Mouse (Mus musculus) testis, adult 2 months (tissue): ENCODE data around the gene Ppme1. TPM values are rescaled to one million over a fixed set of nuclear protein-coding genes. Genes with fewer than 3 reads are reported as not detected.
A peak's percentile ranks its signal among the peaks of the same experiment; 100 is the strongest.

Source experiments
- H3K27ac ChIP-seq: fragments of 200-500 bp; 2 replicates; pipeline ENCODE4 v1.5.1; 2012; ENCODE audit warnings: low read depth, low read length; ENCODE audit not compliant: control insufficient read depth, insufficient read depth
- H3K27me3 ChIP-seq: fragments of 200-500 bp; 2 replicates; pipeline ENCODE4 v1.6.1; 2012; ENCODE audit warnings: mild to moderate bottlenecking, low read length, moderate library complexity; ENCODE audit not compliant: control insufficient read depth, insufficient read depth
- H3K36me3 ChIP-seq: fragments of 200-500 bp; 2 replicates; pipeline ENCODE4 v1.6.1; 2012; ENCODE audit warnings: mild to moderate bottlenecking, low read length; ENCODE audit not compliant: control insufficient read depth, insufficient read depth
- H3K4me1 ChIP-seq: fragments of 200-500 bp; 2 replicates; pipeline ENCODE4 v1.6.1; 2012; ENCODE audit warnings: low read length; ENCODE audit not compliant: control insufficient read depth, insufficient read depth
- H3K4me3 ChIP-seq: fragments of 200-500 bp; 2 replicates; pipeline ENCODE4 v1.5.1; 2012; ENCODE audit warnings: low read depth, mild to moderate bottlenecking, low read length, moderate library complexity, mixed read lengths; ENCODE audit not compliant: control insufficient read depth
- CTCF ChIP-seq: fragments of 200-500 bp; IDR thresholded peaks from 2 replicates; pipeline ENCODE4 v1.5.1; 2012; ENCODE audit warnings: low read depth, mild to moderate bottlenecking, inconsistent platforms, low read length, moderate library complexity; ENCODE audit not compliant: control insufficient read depth, insufficient read depth, insufficient replicate concordance
- POLR2A ChIP-seq: fragments of 200-500 bp; IDR thresholded peaks from 2 replicates; pipeline ENCODE4 v1.6.1; 2012; ENCODE audit warnings: low read depth, mild to moderate bottlenecking, inconsistent platforms, low read length, moderate library complexity; ENCODE audit not compliant: control insufficient read depth
- polyA plus RNA-seq: library from polyadenylated mRNA; depleted of rRNA; stranded (reverse); fragments of >200 nt; gene quantifications from 2 replicates; pipeline ENCODE4 v1.2.3, GENCODE M21; 2012

The Ppme1 gene
- polyA plus RNA-seq, 1 experiment: 138 TPM

DNA sequence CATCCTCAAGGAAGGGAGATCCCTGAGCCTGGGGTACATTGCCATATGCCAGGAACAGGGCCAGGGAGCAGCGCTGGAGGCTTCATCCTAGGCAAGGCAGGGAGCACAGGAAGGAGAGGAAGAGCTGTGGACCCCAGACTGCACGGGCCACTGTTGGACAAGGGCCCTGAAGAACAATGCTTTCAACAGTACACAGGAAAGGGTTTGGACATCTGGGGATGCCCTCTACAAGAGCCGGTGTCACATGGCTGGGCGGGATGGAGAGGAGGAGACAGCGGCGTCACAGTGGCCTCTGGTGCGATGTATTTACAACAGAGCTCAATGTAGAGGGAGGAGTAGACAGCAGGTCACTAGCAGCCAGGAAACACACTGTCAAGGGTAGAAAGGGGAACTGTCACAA, 44.6 kb downstream of the Ppme1 start:
- Histone ChIP-seq H3K36me3 (no peaks in the 10 kb centered on the region), H3K27me3 (no peaks in the 10 kb centered on the region), H3K4me1 (no peaks in the 10 kb centered on the region), H3K4me3 (no peak overlapping the region), H3K27ac (no peak overlapping the region)
- TF ChIP-seq CTCF (no peak), POLR2A (no peak)

DNA sequence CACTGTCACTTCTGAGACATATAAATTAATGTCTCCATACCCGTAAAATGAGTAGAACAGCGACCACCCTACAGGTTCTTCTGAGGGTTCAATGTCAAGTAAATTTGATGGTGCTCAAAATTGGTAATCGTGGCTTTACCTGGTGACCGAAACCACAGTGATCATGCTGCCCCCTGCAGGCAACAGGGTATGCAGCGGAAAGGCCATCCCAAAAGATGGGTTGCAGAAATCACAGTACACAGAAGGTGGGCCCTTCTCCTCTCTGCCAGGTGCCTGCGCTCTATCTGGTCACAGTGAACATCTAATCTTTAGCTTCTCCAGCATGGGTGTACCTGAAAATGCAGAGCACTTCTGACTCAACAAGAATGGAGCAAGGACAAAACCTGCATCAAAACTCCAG, 46.6 kb downstream of the Ppme1 start:
- H3K4me3 ChIP-seq: no peak overlapping the region
- no peak overlapping the region for H3K27ac ChIP-seq
- peak; percentile 55; the same call in 1 of the 2 replicates for TF ChIP-seq CTCF
- no peak for TF ChIP-seq POLR2A
- H3K36me3 ChIP-seq: no peaks in the 10 kb centered on the region
- H3K27me3 ChIP-seq: no peaks in the 10 kb centered on the region
- H3K4me1 ChIP-seq: no peaks in the 10 kb centered on the region

DNA sequence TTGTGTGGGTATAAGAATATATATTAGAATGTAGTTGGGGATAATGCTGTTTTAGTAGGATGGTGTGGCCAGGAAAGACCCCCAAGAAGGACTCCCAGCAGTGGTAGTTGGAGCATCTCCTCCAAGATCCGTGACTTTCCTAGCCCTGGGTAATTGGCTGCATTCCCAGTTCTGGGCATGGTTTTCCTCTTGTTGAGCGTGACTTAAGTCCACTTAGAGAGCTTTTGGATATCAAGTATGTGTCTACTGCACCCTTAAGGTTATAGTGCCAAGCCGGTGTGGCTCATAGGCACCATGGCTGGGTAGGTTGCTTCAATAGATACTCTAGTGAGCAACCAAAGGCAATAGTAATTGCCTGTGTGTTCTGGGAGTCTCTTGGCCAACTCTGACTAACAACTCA, 48.4 kb downstream of the Ppme1 start:
- H3K36me3 ChIP-seq: no peaks in the 10 kb centered on the region
- TF ChIP-seq POLR2A (no peak), CTCF (no peak)

DNA sequence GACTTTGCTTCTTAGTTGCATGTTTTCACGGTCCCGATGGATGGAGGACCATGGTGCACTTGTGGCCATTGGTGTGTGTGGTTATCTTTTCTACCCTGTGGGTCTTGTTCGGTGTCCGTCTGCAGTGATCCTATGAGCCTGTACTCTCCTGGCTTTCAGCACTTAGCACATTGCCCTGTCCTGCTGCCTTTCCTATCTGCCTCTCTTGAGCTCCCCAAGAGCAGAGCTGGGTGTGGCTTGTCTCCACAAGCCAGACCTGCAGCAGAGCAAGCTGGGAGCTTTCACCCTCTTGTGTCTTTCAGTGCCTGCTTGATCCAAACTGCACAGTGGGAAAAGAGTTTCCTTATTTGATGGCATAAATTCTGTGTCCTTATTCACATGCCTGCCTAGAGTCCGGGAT, 54.6 kb downstream of the Ppme1 start:
- H3K36me3 ChIP-seq: no peaks in the 10 kb centered on the region
- no peaks in the 10 kb centered on the region for H3K4me1 ChIP-seq
- TF ChIP-seq CTCF (no peak), POLR2A (no peak)
- no peaks in the 10 kb centered on the region for H3K27me3 ChIP-seq
- no peak overlapping the region for H3K27ac ChIP-seq
- no peak overlapping the region for H3K4me3 ChIP-seq

More for the DNA sequence above, 48.4 kb downstream of the Ppme1 start:
- H3K27ac ChIP-seq: no peak overlapping the region
- H3K4me3 ChIP-seq: no peak overlapping the region
- H3K27me3 ChIP-seq: no peaks in the 10 kb centered on the region
- H3K4me1 ChIP-seq: no peaks in the 10 kb centered on the region

DNA sequence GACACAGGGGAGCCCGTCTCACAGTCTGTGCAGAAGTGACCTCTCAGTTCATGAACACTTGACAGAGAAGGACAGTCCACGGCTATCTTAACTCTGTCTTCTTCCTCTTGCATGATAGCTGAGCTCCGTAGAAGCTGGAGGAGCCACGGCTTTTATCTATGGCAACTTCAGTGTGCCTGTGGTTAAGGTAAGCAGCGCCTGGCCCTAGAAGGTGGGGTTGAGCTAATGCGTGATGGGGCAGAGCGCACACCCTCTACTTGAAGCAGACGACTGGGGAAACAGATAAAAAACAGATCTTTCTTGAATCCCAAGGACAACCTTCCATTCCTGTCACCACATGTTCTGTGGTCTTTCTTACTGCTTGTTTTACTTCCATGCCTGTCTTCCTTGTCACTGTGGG, 55.2 kb downstream of the Ppme1 start:
- Histone ChIP-seq H3K36me3 (no peaks in the 10 kb centered on the region), H3K27me3 (no peaks in the 10 kb centered on the region), H3K27ac (no peak overlapping the region), H3K4me1 (no peaks in the 10 kb centered on the region), H3K4me3 (no peak overlapping the region)
- TF ChIP-seq POLR2A (no peak), CTCF (no peak)

DNA sequence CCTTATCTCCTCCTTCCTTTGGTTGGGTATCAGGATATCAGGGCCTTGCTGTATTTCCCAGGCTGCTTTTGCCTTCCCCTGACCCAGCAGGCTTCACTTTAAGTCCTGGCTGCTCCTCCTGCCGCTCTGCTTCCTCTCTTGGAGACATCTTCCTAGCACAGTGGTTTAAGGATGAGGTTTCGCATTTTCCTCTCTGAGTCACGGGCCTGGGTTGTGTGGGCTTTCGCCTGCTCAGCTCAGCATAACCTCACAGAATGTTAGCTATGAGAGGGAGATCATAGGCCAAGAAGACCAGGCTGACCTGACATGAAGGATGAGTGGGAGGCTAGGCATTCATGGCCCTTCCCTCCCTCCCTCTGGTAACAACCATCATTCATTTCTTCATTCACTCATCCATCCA, 59.4 kb downstream of the Ppme1 start:
- H3K4me3 ChIP-seq: no peak overlapping the region
- TF ChIP-seq POLR2A (no peak), CTCF (no peak)
- H3K36me3 ChIP-seq: no peaks in the 10 kb centered on the region
- no peaks in the 10 kb centered on the region for H3K27me3 ChIP-seq
- no peak overlapping the region for H3K27ac ChIP-seq
- no peaks in the 10 kb centered on the region for H3K4me1 ChIP-seq

DNA sequence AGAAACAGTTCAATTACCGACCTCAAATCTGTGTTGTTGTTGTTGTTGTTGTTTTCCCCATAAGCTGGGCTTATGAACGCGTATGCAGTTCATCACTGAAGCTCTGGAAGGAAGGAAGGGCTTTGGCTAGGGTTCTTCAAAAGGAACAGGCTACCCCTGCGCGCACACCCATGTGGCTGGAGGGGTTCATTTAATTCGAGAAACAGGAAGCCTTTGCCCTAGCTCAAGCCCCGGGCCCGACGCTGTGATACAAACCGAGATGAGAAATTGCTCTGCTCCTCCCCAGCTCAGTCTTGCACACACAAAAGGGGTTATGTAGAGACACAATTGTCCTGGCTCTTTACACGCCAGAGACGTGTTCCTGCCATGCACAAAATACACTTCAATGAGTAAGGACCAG, 61.8 kb downstream of the Ppme1 start:
- Histone ChIP-seq H3K4me3 (no peak overlapping the region), H3K36me3 (no peaks in the 10 kb centered on the region), H3K27ac (no peak overlapping the region), H3K27me3 (no peaks in the 10 kb centered on the region), H3K4me1 (no peaks in the 10 kb centered on the region)
- TF ChIP-seq CTCF: no peak
- no peak for TF ChIP-seq POLR2A

DNA sequence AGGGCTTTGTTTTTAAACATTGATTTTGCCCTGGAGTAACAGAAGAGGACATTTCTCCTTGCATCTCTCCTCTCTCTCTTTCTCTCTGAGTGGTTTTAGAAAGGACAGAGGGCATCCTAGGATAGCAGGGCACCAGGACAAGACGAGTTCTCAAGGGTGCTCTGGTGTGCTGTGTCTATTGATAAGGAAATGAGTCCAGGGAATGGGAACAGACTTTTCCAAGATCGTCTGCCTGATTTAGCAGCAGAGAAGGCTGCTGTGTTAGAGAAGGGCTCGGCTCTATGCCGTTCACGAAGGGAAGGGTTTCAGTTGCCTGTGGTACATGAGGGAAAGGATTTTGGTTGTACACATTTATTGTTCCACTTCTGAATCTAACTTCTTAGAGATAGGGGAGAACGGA, 62.4 kb downstream of the Ppme1 start:
- Histone ChIP-seq H3K4me3 (no peak overlapping the region), H3K36me3 (no peaks in the 10 kb centered on the region), H3K27me3 (no peaks in the 10 kb centered on the region), H3K4me1 (no peaks in the 10 kb centered on the region), H3K27ac (no peak overlapping the region)
- TF ChIP-seq POLR2A (no peak), CTCF (no peak)
